Mouse (Mus musculus): ENCODE results near the gene Impdh2. TPM values are rescaled to one million over a fixed set of nuclear protein-coding genes. Genes with fewer than 3 reads are reported as not detected.

Gene Impdh2
- polyA plus RNA-seq (2017; shearing (Covaris generic)), result 115 TPM

GRCm38 (mm10) chr9:108560227-108560841 is at the start of gene Impdh2:
TSS of gene Impdh2 (plus strand) at chr9:108560286.

GRCm38 (mm10) chr9:108516380-108517251 is 43.5 kb upstream of the Impdh2 start, which contains the start of gene Qrich1:
TSS of gene Qrich1 (plus strand) at chr9:108516806.

GRCm38 (mm10) chr9:108566815-108567776 is 7.0 kb downstream of the Impdh2 start, which contains the start of gene Ndufaf3:
TSS of gene Ndufaf3 (minus strand) at chr9:108567434.

GRCm38 (mm10) chr9:108569381-108570206 is 9.5 kb downstream of the Impdh2 start, which contains the start of gene Dalrd3:
TSS of gene Dalrd3 (plus strand) at chr9:108569886.

GRCm38 (mm10) chr9:108578545-108579343 is 18.7 kb downstream of the Impdh2 start, which contains the start of gene Wdr6:
TSS of gene Wdr6 (minus strand) at chr9:108578739.

GRCm38 (mm10) chr9:108596998-108597764 is 37.1 kb downstream of the Impdh2 start, which contains the start of gene P4htm:
TSS of gene P4htm (minus strand) at chr9:108597667.

Other genes starting within 250 kb of the Impdh2 start
- gene Gpx1, start 221.4 kb upstream of the Impdh2 start, polyA plus RNA-seq (2017; shearing (Covaris generic)), result 221 TPM
- gene Usp4, start 212.4 kb upstream of the Impdh2 start, polyA plus RNA-seq (2017; shearing (Covaris generic)), result 90.5 TPM
- 1.0 TPM for gene 1700102P08Rik, start 167.5 kb upstream of the Impdh2 start, polyA plus RNA-seq (2017; shearing (Covaris generic))
- 0.43 TPM for gene Ccdc36, start 131.8 kb upstream of the Impdh2 start, polyA plus RNA-seq (2017; shearing (Covaris generic))
- gene BC048562, start 123.8 kb upstream of the Impdh2 start, polyA plus RNA-seq (2017; shearing (Covaris generic)), result not detected
- 27.8 TPM for gene Ccdc71, start 99.8 kb upstream of the Impdh2 start, polyA plus RNA-seq (2017; shearing (Covaris generic))
- 9.5 TPM for gene Klhdc8b, start 98.7 kb upstream of the Impdh2 start, polyA plus RNA-seq (2017; shearing (Covaris generic))
- gene Lamb2, start 80.5 kb upstream of the Impdh2 start, polyA plus RNA-seq (2017; shearing (Covaris generic)), result 0.46 TPM
- 150 TPM for gene Usp19, start 69.7 kb upstream of the Impdh2 start, polyA plus RNA-seq (2017; shearing (Covaris generic))
- 68.2 TPM for gene Qars, start 52.6 kb upstream of the Impdh2 start, polyA plus RNA-seq (2017; shearing (Covaris generic))
- 165 TPM for gene Qrich1, start 43.5 kb upstream of the Impdh2 start, polyA plus RNA-seq (2017; shearing (Covaris generic))
- 27.1 TPM for gene Ndufaf3, start 7.1 kb downstream of the Impdh2 start, polyA plus RNA-seq (2017; shearing (Covaris generic))
- gene Dalrd3, start 9.6 kb downstream of the Impdh2 start, polyA plus RNA-seq (2017; shearing (Covaris generic)), result 62.4 TPM
- 25.4 TPM for gene Wdr6, start 18.5 kb downstream of the Impdh2 start, polyA plus RNA-seq (2017; shearing (Covaris generic))
- gene P4htm, start 37.4 kb downstream of the Impdh2 start, polyA plus RNA-seq (2017; shearing (Covaris generic)), result 8.5 TPM
- 202 TPM for gene Arih2, start 89.1 kb downstream of the Impdh2 start, polyA plus RNA-seq (2017; shearing (Covaris generic))
- 19.9 TPM for gene Slc25a20, start 101.8 kb downstream of the Impdh2 start, polyA plus RNA-seq (2017; shearing (Covaris generic))
- 33.7 TPM for gene Prkar2a, start 129.0 kb downstream of the Impdh2 start, polyA plus RNA-seq (2017; shearing (Covaris generic))
- gene Ip6k2, start 223.5 kb downstream of the Impdh2 start, polyA plus RNA-seq (2017; shearing (Covaris generic)), result 33.8 TPM
- gene Nckipsd, start 248.1 kb downstream of the Impdh2 start, polyA plus RNA-seq (2017; shearing (Covaris generic)), result 11.2 TPM

Data from effector memory CD4-positive, alpha-beta T cell, adult 7 months (primary cell).